Mouse (Mus musculus): ENCODE results near the gene Bcl2l11. TPM values are rescaled to one million over a fixed set of nuclear protein-coding genes. Genes with fewer than 3 reads are reported as not detected.
A peak's percentile ranks its signal among the peaks of the same experiment; 100 is the strongest.

Bcl2l11 gene
- polyA plus RNA-seq, 1 experiment: 5.2 TPM

DNA sequence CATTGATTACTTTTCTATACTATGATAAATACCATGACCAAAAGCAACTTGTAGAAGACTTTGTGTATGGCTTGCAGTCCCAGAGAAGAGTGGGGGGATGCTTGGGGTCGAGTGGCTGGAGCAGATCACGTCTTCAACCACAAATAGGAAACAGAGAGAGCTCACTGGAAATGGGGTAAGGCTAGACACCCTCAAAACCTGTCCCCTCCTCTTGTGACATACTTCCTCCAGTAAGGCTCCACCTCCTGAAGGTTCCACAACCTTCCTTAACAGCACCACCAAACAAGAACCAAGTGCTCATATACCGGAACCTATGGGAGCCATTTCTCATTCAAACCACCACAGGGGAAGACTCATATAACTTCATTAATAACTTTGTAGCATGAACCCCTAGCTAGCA lies 44.8 kb downstream of the Bcl2l11 start:
- no peak for DNase-seq
- TF ChIP-seq POLR2A (IDR thresholded peaks at IDR 0.05; ENCODE audit: borderline replicate concordance, insufficient read depth, low read length) (no peak), CTCF (IDR thresholded peaks at IDR 0.05; ENCODE audit: borderline replicate concordance, insufficient read depth, low read depth, low read length) (no peak)
- WGBS: 98% methylated on average over 3 of the region's 3 CpGs
- Histone ChIP-seq H3K27me3 (ENCODE audit: control insufficient read depth, insufficient read depth, low read length) (no peaks in the 10 kb centered on the region), H3K27ac (ENCODE audit: insufficient read depth, low read length) (no peak overlapping the region), H3K4me3 (replicated peaks; ENCODE audit: insufficient read depth, low read depth, low read length) (no peak overlapping the region), H3K4me1 (ENCODE audit: control insufficient read depth, insufficient read depth, low read length) (peaks cover 15% of the 10 kb centered on the region)

- H3K4me1 ChIP-seq (ENCODE audit: control insufficient read depth, insufficient read depth, low read length): peaks cover 17% of the 10 kb centered on the region
- no peak overlapping the region for H3K27ac ChIP-seq (ENCODE audit: insufficient read depth, low read length)
- H3K4me3 ChIP-seq (replicated peaks; ENCODE audit: insufficient read depth, low read depth, low read length): no peak overlapping the region
- 9% methylated on average over 5 of the region's 5 CpGs for WGBS
- TF ChIP-seq CTCF (IDR thresholded peaks at IDR 0.05; ENCODE audit: borderline replicate concordance, insufficient read depth, low read depth, low read length): no peak
- no peak for TF ChIP-seq POLR2A (IDR thresholded peaks at IDR 0.05; ENCODE audit: borderline replicate concordance, insufficient read depth, low read length)
- no peaks in the 10 kb centered on the region for H3K27me3 ChIP-seq (ENCODE audit: control insufficient read depth, insufficient read depth, low read length)
- peak; percentile 87 to 96 for DNase-seq
Observed at GRCm38 (mm10) chr2:128172266-128172665, 46.4 kb downstream of the Bcl2l11 start.

GRCm38 (mm10) chr2:128174176-128174575 lies 48.3 kb downstream of the Bcl2l11 start:
- WGBS: 95% methylated on average over 5 of the region's 5 CpGs

GRCm38 (mm10) chr2:128174604-128175342 lies 48.9 kb downstream of the Bcl2l11 start:
- 90% methylated on average over 9 of the region's 9 CpGs for WGBS
- Histone ChIP-seq H3K27ac (ENCODE audit: insufficient read depth, low read length) (no peak overlapping the region), H3K4me1 (ENCODE audit: control insufficient read depth, insufficient read depth, low read length) (peaks cover 30% of the 10 kb centered on the region), H3K4me3 (replicated peaks; ENCODE audit: insufficient read depth, low read depth, low read length) (no peak overlapping the region), H3K27me3 (ENCODE audit: control insufficient read depth, insufficient read depth, low read length) (no peaks in the 10 kb centered on the region)
- DNase-seq: no peak
- no peak for TF ChIP-seq CTCF (IDR thresholded peaks at IDR 0.05; ENCODE audit: borderline replicate concordance, insufficient read depth, low read depth, low read length)
- no peak for TF ChIP-seq POLR2A (IDR thresholded peaks at IDR 0.05; ENCODE audit: borderline replicate concordance, insufficient read depth, low read length)

More at GRCm38 (mm10) chr2:128174176-128174575, 48.3 kb downstream of the Bcl2l11 start:
- DNase-seq: no peak
- H3K27ac ChIP-seq (ENCODE audit: insufficient read depth, low read length): no peak overlapping the region
- no peak overlapping the region for H3K4me3 ChIP-seq (replicated peaks; ENCODE audit: insufficient read depth, low read depth, low read length)
- no peaks in the 10 kb centered on the region for H3K27me3 ChIP-seq (ENCODE audit: control insufficient read depth, insufficient read depth, low read length)
- peaks cover 27% of the 10 kb centered on the region for H3K4me1 ChIP-seq (ENCODE audit: control insufficient read depth, insufficient read depth, low read length)
- TF ChIP-seq CTCF (IDR thresholded peaks at IDR 0.05; ENCODE audit: borderline replicate concordance, insufficient read depth, low read depth, low read length): no peak
- TF ChIP-seq POLR2A (IDR thresholded peaks at IDR 0.05; ENCODE audit: borderline replicate concordance, insufficient read depth, low read length): no peak

- H3K4me1 ChIP-seq (ENCODE audit: control insufficient read depth, insufficient read depth, low read length): peaks cover 29% of the 10 kb centered on the region
- no peak for TF ChIP-seq CTCF (IDR thresholded peaks at IDR 0.05; ENCODE audit: borderline replicate concordance, insufficient read depth, low read depth, low read length)
- TF ChIP-seq POLR2A (IDR thresholded peaks at IDR 0.05; ENCODE audit: borderline replicate concordance, insufficient read depth, low read length): no peak
- H3K27ac ChIP-seq (ENCODE audit: insufficient read depth, low read length): no peak overlapping the region
- no peaks in the 10 kb centered on the region for H3K27me3 ChIP-seq (ENCODE audit: control insufficient read depth, insufficient read depth, low read length)
- WGBS: 97% methylated on average over 6 of the region's 6 CpGs
- DNase-seq: no peak
- H3K4me3 ChIP-seq (replicated peaks; ENCODE audit: insufficient read depth, low read depth, low read length): no peak overlapping the region
Observed at GRCm38 (mm10) chr2:128175625-128176024, 49.8 kb downstream of the Bcl2l11 start.

DNA sequence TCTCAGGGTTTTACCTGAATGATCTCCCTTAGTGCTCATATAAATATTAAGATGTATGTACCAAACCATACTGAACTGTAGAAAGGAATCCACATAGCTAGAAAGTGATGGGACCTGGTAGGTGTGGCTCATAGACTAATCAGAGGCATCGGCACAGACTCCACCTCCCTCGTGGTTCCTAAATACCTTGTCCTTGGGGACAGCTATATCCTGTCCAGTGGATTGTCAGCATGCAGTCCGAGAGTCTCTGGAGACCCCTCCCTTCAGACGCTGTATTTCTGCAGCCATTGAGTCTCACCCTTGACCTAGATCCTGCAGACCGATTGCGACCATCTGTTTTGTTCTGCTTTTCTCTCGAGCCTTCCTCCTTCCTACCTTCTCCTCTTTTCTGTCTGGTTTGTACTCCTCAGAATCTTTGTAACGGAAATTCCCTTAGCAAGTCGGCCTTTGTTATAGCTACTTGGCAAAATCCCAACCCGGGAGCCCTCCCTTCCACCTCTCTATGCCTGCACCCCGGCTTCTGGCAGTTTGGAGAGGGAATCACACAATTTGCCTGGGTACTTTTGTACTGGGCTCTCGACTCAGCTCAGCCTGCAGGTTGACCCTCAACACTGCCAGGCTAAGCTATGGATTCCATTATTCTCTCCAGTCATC lies 50.7 kb downstream of the Bcl2l11 start:
- Histone ChIP-seq H3K4me1 (ENCODE audit: control insufficient read depth, insufficient read depth, low read length) (peaks cover 29% of the 10 kb centered on the region), H3K27me3 (ENCODE audit: control insufficient read depth, insufficient read depth, low read length) (no peaks in the 10 kb centered on the region), H3K27ac (ENCODE audit: insufficient read depth, low read length) (no peak overlapping the region), H3K4me3 (replicated peaks; ENCODE audit: insufficient read depth, low read depth, low read length) (no peak overlapping the region)
- WGBS: 54% methylated on average over 12 of the region's 12 CpGs
- DNase-seq: no peak
- no peak for TF ChIP-seq CTCF (IDR thresholded peaks at IDR 0.05; ENCODE audit: borderline replicate concordance, insufficient read depth, low read depth, low read length)
- TF ChIP-seq POLR2A (IDR thresholded peaks at IDR 0.05; ENCODE audit: borderline replicate concordance, insufficient read depth, low read length): no peak

GRCm38 (mm10) chr2:128177241-128177661 lies 51.4 kb downstream of the Bcl2l11 start:
- H3K27ac ChIP-seq (ENCODE audit: insufficient read depth, low read length): no peak overlapping the region
- H3K27me3 ChIP-seq (ENCODE audit: control insufficient read depth, insufficient read depth, low read length): no peaks in the 10 kb centered on the region
- no peak overlapping the region for H3K4me3 ChIP-seq (replicated peaks; ENCODE audit: insufficient read depth, low read depth, low read length)
- 22% methylated on average over 5 of the region's 5 CpGs for WGBS
- TF ChIP-seq POLR2A (IDR thresholded peaks at IDR 0.05; ENCODE audit: borderline replicate concordance, insufficient read depth, low read length) (no peak), CTCF (IDR thresholded peaks at IDR 0.05; ENCODE audit: borderline replicate concordance, insufficient read depth, low read depth, low read length) (no peak)
- peaks cover 29% of the 10 kb centered on the region for H3K4me1 ChIP-seq (ENCODE audit: control insufficient read depth, insufficient read depth, low read length)
- peak; percentile 46 to 61 for DNase-seq
